Mouse (Mus musculus): ENCODE results near the gene Tnrc6a. TPM values are rescaled to one million over a fixed set of nuclear protein-coding genes. Genes with fewer than 3 reads are reported as not detected.
A peak's percentile ranks its signal among the peaks of the same experiment; 100 is the strongest.

Tnrc6a gene
- total RNA-seq, 2 experiments from 2014 or later, result 24.1 to 26.2 TPM

- Histone ChIP-seq H3K27ac (peak overlapping the region; percentile 10; the same call in 1 of the 2 replicates), H3K4me3 (no peak overlapping the region; the same call in 1 of the 2 replicates)
- TF ChIP-seq CTCF (IDR thresholded peaks at IDR 0.05), result no peak
- intact Hi-C loops (cut with DNase I), result loop anchor here (5.0 to 10.0 kb wide), 2 partner anchors 44 to 143 kb away; no protein-coding TSS in a partner anchor
- DNase-seq, result no peak
Observed at GRCm38 (mm10) chr7:123127981-123128380, 4.3 kb downstream of the Tnrc6a start.

- no peak overlapping the region for H3K4me3 ChIP-seq
- no peak for TF ChIP-seq CTCF (IDR thresholded peaks at IDR 0.05)
- intact Hi-C loops (cut with DNase I), result loop anchor here (5.0 to 10.0 kb wide), 2 partner anchors 43 to 144 kb away; no protein-coding TSS in a partner anchor
- peak; percentile 56 for DNase-seq
- H3K27ac ChIP-seq, result peak overlapping the region; percentile 46
Observed at GRCm38 (mm10) chr7:123129061-123129460, 5.4 kb downstream of the Tnrc6a start.

- intact Hi-C loops (cut with DNase I), result no loop called here
- TF ChIP-seq CTCF (IDR thresholded peaks at IDR 0.05), result no peak
Observed at GRCm38 (mm10) chr7:123130198-123130597, 6.5 kb downstream of the Tnrc6a start.

GRCm38 (mm10) chr7:123132401-123132800 lies 8.7 kb downstream of the Tnrc6a start:
- no peak for TF ChIP-seq CTCF (IDR thresholded peaks at IDR 0.05)
- Histone ChIP-seq H3K27ac (no peak overlapping the region), H3K4me3 (no peak overlapping the region)
- DNase-seq, result no peak
- intact Hi-C loops (cut with DNase I), result no loop called here

More at GRCm38 (mm10) chr7:123130198-123130597, 6.5 kb downstream of the Tnrc6a start:
- no peak overlapping the region for H3K4me3 ChIP-seq
- peak overlapping the region; percentile 46 for H3K27ac ChIP-seq
- no peak for DNase-seq

- Histone ChIP-seq H3K4me3 (no peak overlapping the region), H3K27ac (no peak overlapping the region; the same call in 1 of the 2 replicates)
- DNase-seq, result no peak
- intact Hi-C loops (cut with DNase I), result no loop called here
- no peak for TF ChIP-seq CTCF (IDR thresholded peaks at IDR 0.05)
Observed at GRCm38 (mm10) chr7:123134876-123135275, 11.2 kb downstream of the Tnrc6a start.

- intact Hi-C loops (cut with DNase I), result no loop called here
- H3K27ac ChIP-seq, result no peak overlapping the region; the same call in 1 of the 2 replicates
- no peak for TF ChIP-seq CTCF (IDR thresholded peaks at IDR 0.05)
- DNase-seq, result no peak
- H3K4me3 ChIP-seq, result no peak overlapping the region
Observed at GRCm38 (mm10) chr7:123135655-123136054, 12.0 kb downstream of the Tnrc6a start.

GRCm38 (mm10) chr7:123138001-123138400 lies 14.3 kb downstream of the Tnrc6a start:
- Histone ChIP-seq H3K4me3 (no peak overlapping the region), H3K27ac (0 out of 2 replicates have a peak overlapping the region, but pooled peaks have one; percentile 1)
- DNase-seq, result no peak
- no peak for TF ChIP-seq CTCF (IDR thresholded peaks at IDR 0.05)
- intact Hi-C loops (cut with DNase I), result no loop called here

GRCm38 (mm10) chr7:123146141-123146846 lies 22.6 kb downstream of the Tnrc6a start:
- TF ChIP-seq CTCF (IDR thresholded peaks at IDR 0.05), result no peak
- Histone ChIP-seq H3K4me3 (no peak overlapping the region), H3K27ac (no peak overlapping the region)
- intact Hi-C loops (cut with DNase I), result no loop called here
- no peak for DNase-seq

- no peak overlapping the region for H3K4me3 ChIP-seq
- intact Hi-C loops (cut with DNase I), result no loop called here
Observed at GRCm38 (mm10) chr7:123147787-123148186, 24.1 kb downstream of the Tnrc6a start.

GRCm38 (mm10) chr7:123148935-123149334 lies 25.2 kb downstream of the Tnrc6a start:
- no peak for TF ChIP-seq CTCF (IDR thresholded peaks at IDR 0.05)
- intact Hi-C loops (cut with DNase I), result no loop called here
- H3K4me3 ChIP-seq, result no peak overlapping the region
- DNase-seq, result no peak
- no peak overlapping the region for H3K27ac ChIP-seq

More at GRCm38 (mm10) chr7:123147787-123148186, 24.1 kb downstream of the Tnrc6a start:
- H3K27ac ChIP-seq, result no peak overlapping the region
- no peak for TF ChIP-seq CTCF (IDR thresholded peaks at IDR 0.05)
- no peak for DNase-seq

GRCm38 (mm10) chr7:123162346-123162745 lies 38.7 kb downstream of the Tnrc6a start:
- Histone ChIP-seq H3K4me3 (no peak overlapping the region), H3K27ac (no peak overlapping the region)
- intact Hi-C loops (cut with DNase I), result no loop called here
- DNase-seq, result no peak
- TF ChIP-seq CTCF (IDR thresholded peaks at IDR 0.05), result no peak

GRCm38 (mm10) chr7:123167436-123167835 lies 43.8 kb downstream of the Tnrc6a start:
- no peak for TF ChIP-seq CTCF (IDR thresholded peaks at IDR 0.05)
- H3K4me3 ChIP-seq, result no peak overlapping the region
- DNase-seq, result no peak
- no peak overlapping the region for H3K27ac ChIP-seq
- intact Hi-C loops (cut with DNase I), result no loop called here

GRCm38 (mm10) chr7:123169618-123170017 lies 45.9 kb downstream of the Tnrc6a start:
- H3K4me3 ChIP-seq, result no peak overlapping the region
- DNase-seq, result no peak
- no peak overlapping the region for H3K27ac ChIP-seq
- TF ChIP-seq CTCF (IDR thresholded peaks at IDR 0.05), result no peak
- intact Hi-C loops (cut with DNase I), result loop anchor here (5.0 kb wide), 1 partner anchor 42 kb away; no protein-coding TSS in a partner anchor

Measured in gastrocnemius, adult 2 months (tissue).